Mouse (Mus musculus): ENCODE measurements at regions not wholly inside any gene's neighbourhood (a gene's known extent, or its start where the extent isn't known, plus 50 kb on each side); places are given as distances from the start of the nearest gene placed in this dataset.
A peak's percentile ranks its signal among the peaks of the same experiment; 100 is the strongest.

- no peak for DNase-seq
These were observed 203.2 kb upstream of the Gm21897 start for GRCm38 (mm10) chr16:15113989-15114556.

GRCm38 (mm10) chr16:15114574-15115230 is 202.6 kb upstream of the Gm21897 start:
- Histone ChIP-seq H3K4me1 (ENCODE audit: control insufficient read depth, insufficient read depth, low read length) (no peaks in the 10 kb centered on the region), H3K27me3 (replicated peaks; ENCODE audit: control insufficient read depth, insufficient read depth, low read length) (no peaks in the 10 kb centered on the region), H3K27ac (ENCODE audit: insufficient read depth, low read depth, low read length) (no peak overlapping the region), H3K36me3 (ENCODE audit: control insufficient read depth, insufficient read depth, low read length) (no peaks in the 10 kb centered on the region), H3K4me3 (ENCODE audit: insufficient read depth, low read depth, low read length) (no peak overlapping the region)
- DNase-seq, result no peak
- TF ChIP-seq POLR2A (IDR thresholded peaks at IDR 0.05; ENCODE audit: low read depth, low read length) (no peak), CTCF (conservative IDR thresholded peaks at IDR 0.05; ENCODE audit: insufficient read depth, insufficient read length, low read depth, low read length) (no peak)
- 43% methylated on average over 4 of the region's 4 CpGs for WGBS

More at GRCm38 (mm10) chr16:15113989-15114556, 203.2 kb upstream of the Gm21897 start:
- Histone ChIP-seq H3K4me3 (ENCODE audit: insufficient read depth, low read depth, low read length) (no peak overlapping the region), H3K27me3 (replicated peaks; ENCODE audit: control insufficient read depth, insufficient read depth, low read length) (no peaks in the 10 kb centered on the region), H3K4me1 (ENCODE audit: control insufficient read depth, insufficient read depth, low read length) (no peaks in the 10 kb centered on the region), H3K27ac (ENCODE audit: insufficient read depth, low read depth, low read length) (no peak overlapping the region), H3K36me3 (ENCODE audit: control insufficient read depth, insufficient read depth, low read length) (no peaks in the 10 kb centered on the region)
- WGBS, result 11% methylated on average over 5 of the region's 5 CpGs
- TF ChIP-seq POLR2A (IDR thresholded peaks at IDR 0.05; ENCODE audit: low read depth, low read length) (no peak), CTCF (conservative IDR thresholded peaks at IDR 0.05; ENCODE audit: insufficient read depth, insufficient read length, low read depth, low read length) (no peak)

GRCm38 (mm10) chr16:15115386-15115785 is 201.9 kb upstream of the Gm21897 start:
- 61% methylated on average over 2 of the region's 2 CpGs for WGBS

GRCm38 (mm10) chr16:15119799-15120198 is 197.5 kb upstream of the Gm21897 start:
- peak; percentile 20 for DNase-seq

More at GRCm38 (mm10) chr16:15115386-15115785, 201.9 kb upstream of the Gm21897 start:
- Histone ChIP-seq H3K4me3 (ENCODE audit: insufficient read depth, low read depth, low read length) (no peak overlapping the region), H3K27ac (ENCODE audit: insufficient read depth, low read depth, low read length) (no peak overlapping the region), H3K36me3 (ENCODE audit: control insufficient read depth, insufficient read depth, low read length) (no peaks in the 10 kb centered on the region), H3K4me1 (ENCODE audit: control insufficient read depth, insufficient read depth, low read length) (no peaks in the 10 kb centered on the region), H3K27me3 (replicated peaks; ENCODE audit: control insufficient read depth, insufficient read depth, low read length) (no peaks in the 10 kb centered on the region)
- DNase-seq, result no peak
- TF ChIP-seq POLR2A (IDR thresholded peaks at IDR 0.05; ENCODE audit: low read depth, low read length) (no peak), CTCF (conservative IDR thresholded peaks at IDR 0.05; ENCODE audit: insufficient read depth, insufficient read length, low read depth, low read length) (no peak)

GRCm38 (mm10) chr16:15128996-15129395 is 188.3 kb upstream of the Gm21897 start:
- Histone ChIP-seq H3K27ac (ENCODE audit: insufficient read depth, low read depth, low read length) (no peak overlapping the region), H3K27me3 (replicated peaks; ENCODE audit: control insufficient read depth, insufficient read depth, low read length) (no peaks in the 10 kb centered on the region; the same call in 1 of the 2 replicates), H3K4me3 (ENCODE audit: insufficient read depth, low read depth, low read length) (no peak overlapping the region), H3K36me3 (ENCODE audit: control insufficient read depth, insufficient read depth, low read length) (no peaks in the 10 kb centered on the region), H3K4me1 (ENCODE audit: control insufficient read depth, insufficient read depth, low read length) (no peaks in the 10 kb centered on the region)
- TF ChIP-seq CTCF (conservative IDR thresholded peaks at IDR 0.05; ENCODE audit: insufficient read depth, insufficient read length, low read depth, low read length) (no peak), POLR2A (IDR thresholded peaks at IDR 0.05; ENCODE audit: low read depth, low read length) (no peak)
- WGBS, result 88% methylated on average over 2 of the region's 2 CpGs
- no peak for DNase-seq

More at GRCm38 (mm10) chr16:15119799-15120198, 197.5 kb upstream of the Gm21897 start:
- H3K36me3 ChIP-seq (ENCODE audit: control insufficient read depth, insufficient read depth, low read length), result no peaks in the 10 kb centered on the region
- H3K27ac ChIP-seq (ENCODE audit: insufficient read depth, low read depth, low read length), result no peak overlapping the region
- TF ChIP-seq CTCF (conservative IDR thresholded peaks at IDR 0.05; ENCODE audit: insufficient read depth, insufficient read length, low read depth, low read length) (no peak), POLR2A (IDR thresholded peaks at IDR 0.05; ENCODE audit: low read depth, low read length) (no peak)
- no peak overlapping the region for H3K4me3 ChIP-seq (ENCODE audit: insufficient read depth, low read depth, low read length)
- 81% methylated on average over 1 of the region's 1 CpGs for WGBS
- no peaks in the 10 kb centered on the region for H3K4me1 ChIP-seq (ENCODE audit: control insufficient read depth, insufficient read depth, low read length)
- H3K27me3 ChIP-seq (replicated peaks; ENCODE audit: control insufficient read depth, insufficient read depth, low read length), result no peaks in the 10 kb centered on the region

- 83% methylated on average over 2 of the region's 2 CpGs for WGBS
- no peak for DNase-seq
- no peaks in the 10 kb centered on the region for H3K4me1 ChIP-seq (ENCODE audit: control insufficient read depth, insufficient read depth, low read length)
- H3K36me3 ChIP-seq (ENCODE audit: control insufficient read depth, insufficient read depth, low read length), result no peaks in the 10 kb centered on the region
- H3K27me3 ChIP-seq (replicated peaks; ENCODE audit: control insufficient read depth, insufficient read depth, low read length), result no peaks in the 10 kb centered on the region; the same call in 1 of the 2 replicates
- TF ChIP-seq CTCF (conservative IDR thresholded peaks at IDR 0.05; ENCODE audit: insufficient read depth, insufficient read length, low read depth, low read length) (no peak), POLR2A (IDR thresholded peaks at IDR 0.05; ENCODE audit: low read depth, low read length) (no peak)
- H3K4me3 ChIP-seq (ENCODE audit: insufficient read depth, low read depth, low read length), result no peak overlapping the region
- no peak overlapping the region for H3K27ac ChIP-seq (ENCODE audit: insufficient read depth, low read depth, low read length)
These were observed 187.5 kb upstream of the Gm21897 start for GRCm38 (mm10) chr16:15129806-15130205.

GRCm38 (mm10) chr16:15157852-15158251 is 159.4 kb upstream of the Gm21897 start:
- Histone ChIP-seq H3K4me1 (ENCODE audit: control insufficient read depth, insufficient read depth, low read length) (no peaks in the 10 kb centered on the region), H3K27ac (ENCODE audit: insufficient read depth, low read depth, low read length) (no peak overlapping the region), H3K4me3 (ENCODE audit: insufficient read depth, low read depth, low read length) (no peak overlapping the region), H3K27me3 (replicated peaks; ENCODE audit: control insufficient read depth, insufficient read depth, low read length) (no peaks in the 10 kb centered on the region; the same call in 1 of the 2 replicates), H3K36me3 (ENCODE audit: control insufficient read depth, insufficient read depth, low read length) (no peaks in the 10 kb centered on the region)
- no peak for TF ChIP-seq CTCF (conservative IDR thresholded peaks at IDR 0.05; ENCODE audit: insufficient read depth, insufficient read length, low read depth, low read length)
- TF ChIP-seq POLR2A (IDR thresholded peaks at IDR 0.05; ENCODE audit: low read depth, low read length), result no peak
- 83% methylated on average over 2 of the region's 2 CpGs for WGBS
- no peak for DNase-seq
